Mouse (Mus musculus) small intestine, adult 2 months (tissue): ENCODE results near the gene Hacd3.

ENCODE experiments used
- CTCF ChIP-seq: fragments of 200-500 bp; IDR thresholded peaks from 2 replicates; pipeline ENCODE4 v1.5.1; 2012; ENCODE audit warnings: low read depth, mild to moderate bottlenecking, control low read depth, inconsistent platforms, low read length, moderate library complexity, mixed read lengths; ENCODE audit not compliant: insufficient replicate concordance, insufficient read length; ENCODE audit errors: extremely low read depth
- POLR2A ChIP-seq: fragments of 200-500 bp; IDR thresholded peaks from 2 replicates; pipeline ENCODE4 v1.6.1; 2012; ENCODE audit warnings: low read depth, mild to moderate bottlenecking, control low read depth, inconsistent platforms, low read length, moderate library complexity

GRCm38 (mm10) chr9:64952055-64952454, 69.4 kb downstream of the Hacd3 start:
- no peak for TF ChIP-seq POLR2A
- no peak for TF ChIP-seq CTCF
